Mouse (Mus musculus) kidney, adult 2 months (tissue): ENCODE measurements at regions not wholly inside any gene's neighbourhood (a gene's known extent, or its start where the extent isn't known, plus 50 kb on each side); places are given as distances from the start of the nearest gene placed in this dataset.

ENCODE experiments used
- CTCF ChIP-seq: fragments of 200-500 bp; conservative IDR thresholded peaks from 2 replicates; pipeline ENCODE4 v1.5.1; 2011; ENCODE audit warnings: low read depth, mild to moderate bottlenecking, control low read depth, low read length, moderate library complexity, mixed read lengths; ENCODE audit not compliant: insufficient read depth, insufficient read length
- POLR2A ChIP-seq: fragments of 200-500 bp; IDR thresholded peaks from one replicate; pipeline ENCODE4 v1.6.1; 2011; ENCODE audit warnings: low read depth, low read length, control low read depth

DNA sequence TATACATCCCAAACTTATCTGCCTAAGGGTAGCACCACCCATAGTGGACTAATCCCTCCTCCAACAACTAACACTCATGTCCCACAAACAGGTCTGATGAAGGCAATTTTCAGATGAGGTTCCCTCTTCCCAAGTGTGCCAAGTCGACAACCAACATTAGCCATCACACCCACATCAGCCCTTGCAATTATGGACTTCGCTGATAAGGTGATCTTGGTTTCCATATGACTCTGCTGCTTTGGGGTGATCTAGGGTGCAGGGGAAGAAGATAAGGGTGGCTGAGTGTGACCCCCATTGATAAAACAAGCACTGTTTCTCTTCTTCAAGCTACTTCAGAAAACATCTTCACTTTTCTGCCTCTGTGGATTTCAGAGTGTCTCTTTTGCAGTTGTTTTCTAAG lies 137.7 kb upstream of the Elac2 start:
- TF ChIP-seq CTCF (no peak), POLR2A (no peak)
